Mouse (Mus musculus): Measurements from ENCODE around the gene Trim45. TPM values are rescaled to one million over a fixed set of nuclear protein-coding genes. Genes with fewer than 3 reads are reported as not detected.

Trim45 gene
- total RNA-seq, 2 experiments from 2014 or later = 7.9 to 8.4 TPM

- no peak for TF ChIP-seq CTCF (conservative IDR thresholded peaks at IDR 0.05)
- no peak for DNase-seq (ENCODE audit: low spot score in 2 of 2)
- Histone ChIP-seq H3K27ac (no peak overlapping the region), H3K4me3 (no peak overlapping the region)
These were observed 16.2 kb downstream of the Trim45 start for GRCm38 (mm10) chr3:100938211-100938610.

GRCm38 (mm10) chr3:100940496-100941037 is 18.6 kb downstream of the Trim45 start:
- no peak overlapping the region for H3K27ac ChIP-seq
- H3K4me3 ChIP-seq = no peak overlapping the region
- no peak for DNase-seq (ENCODE audit: low spot score in 2 of 2)
- no peak for TF ChIP-seq CTCF (conservative IDR thresholded peaks at IDR 0.05)

- TF ChIP-seq CTCF (conservative IDR thresholded peaks at IDR 0.05) = no peak
- no peak overlapping the region for H3K4me3 ChIP-seq
- no peak overlapping the region for H3K27ac ChIP-seq
- no peak for DNase-seq (ENCODE audit: low spot score in 2 of 2)
These were observed 25.3 kb downstream of the Trim45 start for GRCm38 (mm10) chr3:100947286-100947685.

GRCm38 (mm10) chr3:100951531-100951930 is 29.5 kb downstream of the Trim45 start:
- TF ChIP-seq CTCF (conservative IDR thresholded peaks at IDR 0.05) = no peak
- no peak overlapping the region for H3K4me3 ChIP-seq
- peak in 1 of 2 experiments; percentile 51 for DNase-seq (ENCODE audit: low spot score in 2 of 2)
- no peak overlapping the region for H3K27ac ChIP-seq

- H3K27ac ChIP-seq = no peak overlapping the region
- TF ChIP-seq CTCF (conservative IDR thresholded peaks at IDR 0.05) = peak; percentile 67
- no peak for DNase-seq (ENCODE audit: low spot score in 2 of 2)
- H3K4me3 ChIP-seq = no peak overlapping the region
These were observed 32.6 kb downstream of the Trim45 start for GRCm38 (mm10) chr3:100954616-100955015.

DNA sequence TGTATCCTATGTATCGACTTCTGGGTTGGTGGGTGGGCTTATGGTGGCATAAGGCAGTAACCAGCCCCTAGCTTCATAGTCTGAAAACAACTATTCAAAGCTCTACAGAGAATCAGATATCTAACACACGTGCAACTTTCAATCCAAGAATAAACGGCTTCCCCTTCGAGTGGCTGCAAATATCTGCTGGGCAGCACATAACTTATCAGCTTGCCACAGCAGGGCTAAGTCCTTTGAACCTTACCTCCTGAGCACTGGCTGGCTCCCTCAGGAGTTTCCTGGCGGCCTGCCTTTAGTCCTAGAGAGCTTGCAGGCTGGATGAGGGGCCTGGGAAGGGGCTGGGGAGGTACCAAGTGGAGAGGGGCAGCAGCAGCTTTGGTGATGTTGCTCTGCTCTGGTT is 39.0 kb downstream of the Trim45 start:
- no peak overlapping the region for H3K27ac ChIP-seq
- no peak overlapping the region for H3K4me3 ChIP-seq
- no peak for DNase-seq (ENCODE audit: low spot score in 2 of 2)
- TF ChIP-seq CTCF (conservative IDR thresholded peaks at IDR 0.05) = no peak

DNA sequence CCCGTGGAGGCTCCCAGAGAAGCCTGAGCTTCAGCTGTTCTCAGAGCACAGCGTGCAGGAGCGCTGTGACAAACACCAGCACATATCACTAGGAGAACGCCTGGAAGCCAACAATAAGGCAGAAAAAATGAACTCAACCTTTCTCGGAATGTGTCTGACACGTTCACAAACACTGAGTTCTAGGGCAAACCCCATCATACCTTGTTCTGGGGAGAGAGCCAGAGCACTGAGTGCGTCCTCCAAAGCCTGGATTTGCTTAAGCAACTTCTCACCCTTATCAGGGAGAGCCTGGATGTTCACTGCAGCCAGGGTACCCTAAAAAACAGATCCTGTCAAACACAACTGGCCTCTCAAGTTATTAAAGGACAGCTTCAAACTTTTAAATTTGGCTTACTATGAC is 39.5 kb downstream of the Trim45 start:
- Histone ChIP-seq H3K4me3 (no peak overlapping the region), H3K27ac (no peak overlapping the region)
- TF ChIP-seq CTCF (conservative IDR thresholded peaks at IDR 0.05) = no peak
- DNase-seq (ENCODE audit: low spot score in 2 of 2) = no peak

- Histone ChIP-seq H3K4me3 (no peak overlapping the region), H3K27ac (no peak overlapping the region)
- peak; percentile 54 to 79 for DNase-seq (ENCODE audit: low spot score in 2 of 2)
- peak; percentile 86 for TF ChIP-seq CTCF (conservative IDR thresholded peaks at IDR 0.05)
These were observed 42.0 kb downstream of the Trim45 start for GRCm38 (mm10) chr3:100963849-100964542.

DNA sequence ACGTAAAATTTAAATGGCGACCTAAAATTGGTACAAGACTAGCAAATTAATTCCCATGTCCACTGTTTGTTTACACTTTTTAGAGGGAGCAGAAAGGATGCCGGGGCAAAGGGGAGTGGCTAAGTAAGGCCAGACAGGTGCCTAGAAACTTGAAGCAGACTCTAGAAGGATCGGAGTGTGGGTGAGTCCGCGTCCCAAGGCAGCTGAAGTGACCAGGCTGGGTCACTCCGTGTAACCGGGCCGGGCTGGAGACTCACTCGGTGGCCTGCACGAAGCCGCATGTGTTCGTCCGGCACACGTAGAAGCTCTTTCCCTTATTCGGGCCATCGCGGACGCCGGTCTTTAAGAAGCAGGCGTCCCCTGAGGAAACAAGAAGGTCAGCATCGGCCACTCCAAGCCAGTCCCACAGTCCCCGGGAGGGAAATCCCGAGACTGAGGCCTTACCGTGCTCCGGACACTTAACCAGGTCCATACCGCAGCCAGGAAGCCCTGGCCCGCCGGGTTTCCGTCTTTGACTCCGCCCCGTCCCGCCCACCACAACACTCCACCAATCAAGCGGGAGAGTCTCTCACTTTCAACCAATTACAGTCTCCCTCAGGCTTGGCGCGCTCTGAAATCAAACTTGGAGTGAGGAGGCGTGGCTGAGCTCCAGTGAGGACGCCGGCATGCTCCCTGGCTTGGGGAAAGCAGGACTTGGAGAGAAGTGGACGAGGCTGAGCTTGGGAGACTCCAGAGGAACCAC is 47.3 kb downstream of the Trim45 start, which contains the start of gene Ttf2:
Gene Ttf2 (minus strand): TSS at position 488 of the 742 bp plus-strand sequence.
- H3K27ac ChIP-seq = no peak within 1 kb of the TSS
- TF ChIP-seq CTCF (conservative IDR thresholded peaks at IDR 0.05) = no peak
- peak within 1 kb of the TSS; percentile 67 for H3K4me3 ChIP-seq
- peak; percentile 88 to 89 for DNase-seq (ENCODE audit: low spot score in 2 of 2)

DNA sequence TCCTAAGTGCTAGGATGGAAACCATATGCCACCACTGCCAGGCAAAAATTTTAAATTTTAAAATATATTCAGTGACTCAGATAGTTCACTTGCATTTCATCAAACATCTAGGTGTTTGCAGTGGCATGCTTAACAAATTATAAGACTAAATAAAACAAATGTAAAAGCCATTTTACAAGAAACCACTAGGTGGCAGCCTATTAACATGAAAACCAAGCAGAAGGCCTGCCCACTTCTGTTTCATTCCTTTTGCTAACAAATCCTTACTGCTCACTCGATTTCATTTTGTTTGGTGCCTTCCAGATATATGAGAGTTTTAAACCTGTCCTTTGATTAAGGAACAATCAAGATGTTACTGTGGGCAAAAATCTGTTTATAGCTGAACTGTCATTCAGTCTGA is 51.9 kb downstream of the Trim45 start:
- TF ChIP-seq CTCF (conservative IDR thresholded peaks at IDR 0.05) = peak; percentile 91
- Histone ChIP-seq H3K27ac (no peak overlapping the region), H3K4me3 (no peak overlapping the region)
- DNase-seq (ENCODE audit: low spot score in 2 of 2) = peak; percentile 55 to 66

GRCm38 (mm10) chr3:100979290-100979689 is 57.3 kb downstream of the Trim45 start:
- Histone ChIP-seq H3K27ac (no peak overlapping the region), H3K4me3 (no peak overlapping the region)
- TF ChIP-seq CTCF (conservative IDR thresholded peaks at IDR 0.05) = no peak
- DNase-seq (ENCODE audit: low spot score in 2 of 2) = no peak

Other genes starting within 250 kb of the Trim45 start
- 100 to 1,000 TPM in 1 of 2 experiments, 10 to 100 TPM in 1; 97.8 to 113 TPM for gene Man1a2, start 236.7 kb upstream of the Trim45 start, total RNA-seq (2021)
- not detected for gene Vtcn1, start 96.7 kb upstream of the Trim45 start, total RNA-seq (2021)
- 1 to 10 TPM; 1.6 to 1.8 TPM for gene Ttf2, start 47.5 kb downstream of the Trim45 start, total RNA-seq (2021)
- gene Cd101, start 107.4 kb downstream of the Trim45 start, total RNA-seq (2021) = under 1 TPM; 0.38 to 0.42 TPM
- 10 to 100 TPM; 10.4 to 11.0 TPM for gene Ptgfrn, start 188.1 kb downstream of the Trim45 start, total RNA-seq (2021)

Measured in layer of hippocampus, adult 2 months (tissue).